ENCODE assay signal across 16 mouse cellular contexts in the genomic region with DNA sequence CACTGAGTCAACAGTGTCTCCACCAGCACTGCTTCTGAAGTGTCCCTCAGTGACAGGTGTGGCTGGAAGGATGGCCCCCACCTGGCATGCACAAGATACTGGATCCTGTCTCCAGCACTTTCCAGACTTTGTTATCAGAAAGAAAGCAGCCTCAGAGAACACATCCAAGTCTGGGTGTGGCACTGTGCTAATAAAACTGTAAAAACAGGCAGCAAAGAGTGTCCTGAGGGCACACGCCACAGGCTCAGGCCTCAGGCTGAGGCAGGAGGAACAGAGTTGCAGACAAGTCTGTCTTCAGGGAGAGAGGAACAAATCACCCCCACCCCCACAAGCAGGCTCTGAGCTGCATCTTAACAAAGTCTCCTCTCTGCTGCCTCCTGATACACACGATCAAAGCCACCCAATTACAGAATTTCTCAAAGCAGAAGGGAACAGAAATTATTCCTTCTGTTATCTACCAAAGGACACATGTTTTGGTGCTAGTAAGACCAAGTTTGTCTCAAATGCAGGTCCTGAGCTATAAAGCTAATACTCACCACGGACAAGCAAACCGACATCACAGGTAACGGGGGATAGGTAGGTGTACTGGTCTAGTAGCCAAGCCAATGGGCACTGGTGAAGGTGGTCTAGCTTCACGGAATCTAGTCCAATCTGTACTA. TPM values are rescaled to one million over a fixed set of nuclear protein-coding genes. Genes with fewer than 3 reads are reported as not detected.
DNase-seq lines count a peak whose midpoint lies in the region; ATAC-seq and TF ChIP-seq lines count a peak whose summit lies in the region.
"Had no signal": no experiment of that assay in that cellular context is flagged by ENCODE, and none has a peak within 500 bp of the region (broad histone marks: within the 10 kb centered on the region; RNA-seq: fewer than 3 reads in every experiment).

No protein-coding gene starts in this region.

- no peak for TF ChIP-seq EP300 in heart, adult 2 months (IDR thresholded peaks at IDR 0.05; ENCODE audit: insufficient read depth, low read depth, low read length)
- peak; percentile 95 for TF ChIP-seq EP300 in liver, embryonic 14.5 days (IDR thresholded peaks at IDR 0.05; ENCODE audit: low read depth)

- TF ChIP-seq CTCF in heart, adult 2 months (IDR thresholded peaks at IDR 0.05), result no peak
- peak; percentile 37 for TF ChIP-seq CTCF in liver, embryonic 14.5 days (IDR thresholded peaks at IDR 0.05; ENCODE audit: low read depth)

- TF ChIP-seq POLR2A in heart, adult 2 months (IDR thresholded peaks at IDR 0.05; ENCODE audit: insufficient read depth, low read depth, low read length), result no peak

- H3K4me2 ChIP-seq in heart, embryonic 11.5 days, result no peak overlapping the region
- H3K4me2 ChIP-seq in liver, embryonic 14.5 days (ENCODE audit: low read depth), result peak overlapping the region; percentile 76
- H3K4me2 ChIP-seq in stomach, embryonic 15.5 days, result no peak overlapping the region

- H3K4me1 ChIP-seq in heart, embryonic 11.5 days (ENCODE audit: control insufficient read depth, insufficient read depth, low read length), result no peaks in the 10 kb centered on the region
- H3K4me1 ChIP-seq in heart, adult 2 months (ENCODE audit: control insufficient read depth, insufficient read depth, low read length), result no peaks in the 10 kb centered on the region
- peaks cover 38 to 48% of the 10 kb centered on the region in 2 experiments for H3K4me1 ChIP-seq in liver, embryonic 14.5 days (replicated peaks; ENCODE audit: control insufficient read depth in 2 of 2, insufficient read depth in 2 of 2, low read length in 1 of 2)
- H3K4me1 ChIP-seq in stomach, embryonic 15.5 days, result no peaks in the 10 kb centered on the region

- no peaks in the 10 kb centered on the region for H3K9me3 ChIP-seq in heart, embryonic 11.5 days (replicated peaks; ENCODE audit: control insufficient read depth, low read length)
- no peaks in the 10 kb centered on the region for H3K9me3 ChIP-seq in liver, embryonic 14.5 days (ENCODE audit: control insufficient read depth, low read length)
- no peaks in the 10 kb centered on the region for H3K9me3 ChIP-seq in stomach, embryonic 15.5 days

- ATAC-seq in heart, embryonic 11.5 days (replicated peaks; ENCODE audit: insufficient number of reproducible peaks, low FRiP score, low TSS enrichment), result peak; percentile 80
- ATAC-seq in common myeloid progenitor, adult 5-6 weeks (replicated peaks; ENCODE audit: low read depth, poor library complexity, severe bottlenecking), result peak; percentile 51
- ATAC-seq in liver, embryonic 14.5 days (ENCODE audit: insufficient read depth), result peak; percentile 96
- peak; percentile 93 for ATAC-seq in stomach, embryonic 15.5 days (ENCODE audit: insufficient read depth, low FRiP score, low read depth)

- intact Hi-C loops in heart, adult 2 months (cut with DNase I), result no loop called here

- no peaks in the 10 kb centered on the region; the same call in 1 of the 2 replicates for H3K79me2 ChIP-seq in heart, adult 2 months (replicated peaks; ENCODE audit: control insufficient read depth, insufficient read depth, low read length)

- DNase-seq in heart, adult 2 months, result no peak
- DNase-seq in liver, embryonic 14.5 days (ENCODE audit: low read depth in 3 of 3, low spot score in 3 of 3), result peak; percentile 88 to 92 (median 92)
- DNase-seq in layer of hippocampus, adult 18-20 months (ENCODE audit: low spot score in 2 of 2), result no peak
- DNase-seq in right cerebral cortex, adult 2 months (ENCODE audit: low spot score in 2 of 2), result no peak
- no peak for DNase-seq in layer of hippocampus, adult 9-11 months
- DNase-seq: adrenal gland, postnatal 36 days; cerebellum, postnatal 10 days; kidney, postnatal 4 days had no signal

- H3K27me3 ChIP-seq in heart, embryonic 11.5 days (ENCODE audit: control insufficient read depth, insufficient read depth, low read length), result no peaks in the 10 kb centered on the region
- H3K27me3 ChIP-seq in heart, adult 2 months (ENCODE audit: control insufficient read depth, insufficient read depth, low read length), result no peaks in the 10 kb centered on the region
- no peaks in the 10 kb centered on the region for H3K27me3 ChIP-seq in liver, embryonic 14.5 days (ENCODE audit: control insufficient read depth, insufficient read depth, low read length)
- no peaks in the 10 kb centered on the region for H3K27me3 ChIP-seq in stomach, embryonic 15.5 days (replicated peaks)

- H3K36me3 ChIP-seq in heart, embryonic 11.5 days (ENCODE audit: control insufficient read depth, insufficient read depth, low read length), result peaks cover 50% of the 10 kb centered on the region
- peaks cover 3% of the 10 kb centered on the region for H3K36me3 ChIP-seq in heart, adult 2 months (ENCODE audit: control insufficient read depth, insufficient read depth, low read length)
- H3K36me3 ChIP-seq in liver, embryonic 14.5 days (replicated peaks; ENCODE audit: control insufficient read depth, insufficient read depth, low read depth), result peaks cover 99% of the 10 kb centered on the region
- peaks cover 72% of the 10 kb centered on the region for H3K36me3 ChIP-seq in stomach, embryonic 15.5 days

- no peak overlapping the region for H3K4me3 ChIP-seq in heart, embryonic 11.5 days (ENCODE audit: low read depth, low read length)
- H3K4me3 ChIP-seq in heart, adult 2 months, result no peak overlapping the region
- H3K4me3 ChIP-seq in liver, embryonic 14.5 days (ENCODE audit: insufficient read depth in 1 of 2, low read depth in 2 of 2, low read length in 2 of 2), result peak overlapping the region; percentile 15 to 37; a peak in 3 of 4 replicates
- no peak overlapping the region for H3K4me3 ChIP-seq in stomach, embryonic 15.5 days (replicated peaks)

- no peak overlapping the region for H3K9ac ChIP-seq in heart, embryonic 11.5 days (ENCODE audit: low read depth, low read length)
- no peak overlapping the region for H3K9ac ChIP-seq in heart, adult 2 months (ENCODE audit: low read depth, low read length)
- H3K9ac ChIP-seq in liver, embryonic 14.5 days (replicated peaks), result peak overlapping the region; percentile 77
- no peak overlapping the region for H3K9ac ChIP-seq in stomach, embryonic 15.5 days

- 85% methylated on average over 6 of the region's 6 CpGs for WGBS in heart, embryonic 11.5 days (ENCODE audit: insufficient replicate concordance)
- 92% methylated on average over 6 of the region's 6 CpGs for WGBS in heart, adult 2 months
- 23% methylated on average over 6 of the region's 6 CpGs for WGBS in liver, embryonic 14.5 days (ENCODE audit: insufficient replicate concordance)
- WGBS in stomach, embryonic 15.5 days, result 85% methylated on average over 6 of the region's 6 CpGs

- H3K27ac ChIP-seq in heart, embryonic 11.5 days (ENCODE audit: low read depth, low read length), result peak overlapping the region; percentile 37
- H3K27ac ChIP-seq in heart, adult 2 months, result no peak overlapping the region
- H3K27ac ChIP-seq in liver, embryonic 14.5 days, result peak overlapping the region; percentile 99
- no peak overlapping the region for H3K27ac ChIP-seq in stomach, embryonic 15.5 days
- H3K27ac ChIP-seq: macrophage had no signal

RNA-seq across cellular contexts. Expression of gene Gm49354, which starts 13.9 kb away (rescaled TPM):
- polyA plus RNA-seq in heart, embryonic 11.5 days (2014; fragmentation: Nextera tagmentation; extraction: Ambion mirVana), result not detected in 2 replicates
- not detected for total RNA-seq in heart, adult 2 months (2021)
- polyA plus RNA-seq in heart, adult 2 months (2012; rRNA removed), result not detected in 2 replicates
- 9.9 and 11.7 TPM in 2 replicates for total RNA-seq in common myeloid progenitor, adult 5-6 weeks (2017)
- 0.35 TPM in 1 of 2 replicates, not detected in the other for polyA plus RNA-seq in liver, embryonic 14.5 days (2012; rRNA removed)
- polyA plus RNA-seq in liver, embryonic 14.5 days (2014; fragmentation: Nextera tagmentation; extraction: Ambion mirVana), result not detected in 2 replicates
- polyA plus RNA-seq in stomach, embryonic 15.5 days (2015; fragmentation: Nextera tagmentation; extraction: Ambion mirVana), result not detected in 2 replicates
- not detected for total RNA-seq in layer of hippocampus, adult 18-20 months (2021)
- total RNA-seq: adrenal gland, postnatal 36 days; ES-E14; heart, adult 8-10 months; left cerebral cortex, postnatal 25 days had no signal
- polyA plus RNA-seq: macrophage; small intestine, adult 2 months had no signal

RNA-seq across cellular contexts. Expression of gene Isca1, which starts 26.3 kb away (rescaled TPM):
- 168 and 171 TPM in 2 replicates for polyA plus RNA-seq in heart, embryonic 11.5 days (2014; fragmentation: Nextera tagmentation; extraction: Ambion mirVana)
- total RNA-seq in heart, adult 2 months (2021), result 100 to 1,000 TPM; 233 to 239 TPM
- 326 and 509 TPM in 2 replicates for polyA plus RNA-seq in heart, adult 2 months (2012; rRNA removed)
- total RNA-seq in common myeloid progenitor, adult 5-6 weeks (2017), result 49.7 and 50.9 TPM in 2 replicates
- 120 and 138 TPM in 2 replicates for polyA plus RNA-seq in liver, embryonic 14.5 days (2012; rRNA removed)
- 252 and 281 TPM in 2 replicates for polyA plus RNA-seq in liver, embryonic 14.5 days (2014; fragmentation: Nextera tagmentation; extraction: Ambion mirVana)
- 121 and 127 TPM in 2 replicates for polyA plus RNA-seq in stomach, embryonic 15.5 days (2015; fragmentation: Nextera tagmentation; extraction: Ambion mirVana)
- 100 to 1,000 TPM; 151 to 155 TPM for total RNA-seq in layer of hippocampus, adult 18-20 months (2021)

RNA-seq across cellular contexts. Expression of gene Tut7, which starts 27.0 kb away (rescaled TPM):
- 40.1 and 45.1 TPM in 2 replicates for polyA plus RNA-seq in heart, embryonic 11.5 days (2014; fragmentation: Nextera tagmentation; extraction: Ambion mirVana)
- total RNA-seq in heart, adult 2 months (2021), result 10 to 100 TPM; 41.6 to 45.1 TPM
- polyA plus RNA-seq in heart, adult 2 months (2012; rRNA removed), result 10.3 and 16.3 TPM in 2 replicates
- total RNA-seq in common myeloid progenitor, adult 5-6 weeks (2017), result 216 and 219 TPM in 2 replicates
- 21.7 and 40.3 TPM in 2 replicates for polyA plus RNA-seq in liver, embryonic 14.5 days (2012; rRNA removed)
- 45.3 and 47.0 TPM in 2 replicates for polyA plus RNA-seq in liver, embryonic 14.5 days (2014; fragmentation: Nextera tagmentation; extraction: Ambion mirVana)
- polyA plus RNA-seq in stomach, embryonic 15.5 days (2015; fragmentation: Nextera tagmentation; extraction: Ambion mirVana), result 48.1 and 50.6 TPM in 2 replicates
- total RNA-seq in layer of hippocampus, adult 18-20 months (2021), result 10 to 100 TPM; 55.0 to 58.0 TPM

RNA-seq across cellular contexts. Expression of gene 1700014D04Rik, which starts 49.4 kb away (rescaled TPM):
- polyA plus RNA-seq in heart, embryonic 11.5 days (2014; fragmentation: Nextera tagmentation; extraction: Ambion mirVana), result not detected in 2 replicates
- total RNA-seq in heart, adult 2 months (2021), result not detected
- 0.09 TPM in 1 of 2 replicates, not detected in the other for polyA plus RNA-seq in heart, adult 2 months (2012; rRNA removed)
- total RNA-seq in common myeloid progenitor, adult 5-6 weeks (2017), result 0.18 TPM in 1 of 2 replicates, not detected in the other
- polyA plus RNA-seq in liver, embryonic 14.5 days (2012; rRNA removed), result 0.02 and 0.03 TPM in 2 replicates
- 0.03 and 0.33 TPM in 2 replicates for polyA plus RNA-seq in liver, embryonic 14.5 days (2014; fragmentation: Nextera tagmentation; extraction: Ambion mirVana)
- not detected in 2 replicates for polyA plus RNA-seq in stomach, embryonic 15.5 days (2015; fragmentation: Nextera tagmentation; extraction: Ambion mirVana)
- under 1 TPM; 0.66 to 0.67 TPM for total RNA-seq in layer of hippocampus, adult 18-20 months (2021)
- total RNA-seq: heart, adult 8-10 months had no signal
- polyA plus RNA-seq: macrophage; small intestine, adult 2 months had no signal

Comparison
In these comparisons a context has a peak if more than half of its experiments do, and no peak if none do; other contexts are left out.
1. H3K27ac ChIP-seq: peak in heart, embryonic 11.5 days (single experiment) and liver, embryonic 14.5 days (single experiment); none in heart, adult 2 months (single experiment) and stomach, embryonic 15.5 days (single experiment).
2. H3K4me3 ChIP-seq: peak in liver, embryonic 14.5 days (2 of 2); none in heart, embryonic 11.5 days (single experiment), heart, adult 2 months (single experiment) and stomach, embryonic 15.5 days (single experiment).
3. DNase-seq: peak in liver, embryonic 14.5 days (3 of 3); none in heart, adult 2 months (0 of 2), layer of hippocampus, adult 18-20 months (0 of 2), right cerebral cortex, adult 2 months (0 of 2) and layer of hippocampus, adult 9-11 months (single experiment).
4. Peak in every context shown above with its lines, with median percentiles within 50 percentile points of each other: ATAC-seq.